Mouse (Mus musculus) cerebellum, adult 11 months (tissue): Measurements from ENCODE around the gene Susd6.
"Not testable (repeated sequence)": the region's sequence is repeated elsewhere in the genome, so short reads cannot be mapped to it uniquely, and the experiment has no call there.

Experiments used
- DNase-seq: peaks from one replicate; pipeline ENCODE4 v3.0.0; 2022

Gene Susd6

DNA sequence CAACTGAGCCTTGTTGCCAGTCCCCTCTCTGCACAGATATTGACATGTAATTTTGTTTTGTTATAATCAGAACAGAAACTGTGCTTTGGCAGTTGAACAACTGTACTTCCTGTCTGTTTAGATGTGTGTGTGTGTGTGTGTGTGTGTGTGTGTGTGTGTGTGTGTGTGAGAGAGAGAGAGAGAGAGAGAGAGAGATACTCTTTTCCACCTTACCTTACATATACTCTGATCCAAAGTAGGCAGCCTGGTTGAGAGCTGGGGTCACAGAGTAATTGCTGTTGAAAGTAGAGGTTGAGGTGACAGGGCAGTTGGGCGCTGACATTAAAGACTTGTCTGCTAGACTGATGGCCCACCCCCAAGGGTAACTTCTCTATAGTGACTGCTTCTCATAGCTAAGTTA is 25.0 kb downstream of the Susd6 start:
- DNase-seq: no peak

DNA sequence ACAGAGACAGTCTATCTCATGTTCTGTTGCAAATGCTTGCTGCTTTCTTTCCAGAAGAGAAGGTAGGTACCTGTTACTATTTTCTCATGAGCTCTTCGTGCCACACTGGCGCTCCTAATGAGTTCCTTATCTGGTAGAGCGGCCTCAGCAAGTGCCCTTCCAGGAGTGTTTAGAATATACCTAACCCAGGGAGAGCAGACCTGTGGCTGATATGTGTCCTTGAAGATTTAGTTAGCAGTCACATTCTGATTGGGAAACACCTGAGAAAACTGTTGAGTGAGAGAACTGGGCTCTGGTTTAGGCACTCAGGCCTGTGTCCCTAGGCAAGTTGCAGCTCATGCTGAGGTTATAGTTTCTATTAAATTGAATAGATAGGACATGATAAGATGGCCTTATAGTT is 25.6 kb downstream of the Susd6 start:
- no peak for DNase-seq

DNA sequence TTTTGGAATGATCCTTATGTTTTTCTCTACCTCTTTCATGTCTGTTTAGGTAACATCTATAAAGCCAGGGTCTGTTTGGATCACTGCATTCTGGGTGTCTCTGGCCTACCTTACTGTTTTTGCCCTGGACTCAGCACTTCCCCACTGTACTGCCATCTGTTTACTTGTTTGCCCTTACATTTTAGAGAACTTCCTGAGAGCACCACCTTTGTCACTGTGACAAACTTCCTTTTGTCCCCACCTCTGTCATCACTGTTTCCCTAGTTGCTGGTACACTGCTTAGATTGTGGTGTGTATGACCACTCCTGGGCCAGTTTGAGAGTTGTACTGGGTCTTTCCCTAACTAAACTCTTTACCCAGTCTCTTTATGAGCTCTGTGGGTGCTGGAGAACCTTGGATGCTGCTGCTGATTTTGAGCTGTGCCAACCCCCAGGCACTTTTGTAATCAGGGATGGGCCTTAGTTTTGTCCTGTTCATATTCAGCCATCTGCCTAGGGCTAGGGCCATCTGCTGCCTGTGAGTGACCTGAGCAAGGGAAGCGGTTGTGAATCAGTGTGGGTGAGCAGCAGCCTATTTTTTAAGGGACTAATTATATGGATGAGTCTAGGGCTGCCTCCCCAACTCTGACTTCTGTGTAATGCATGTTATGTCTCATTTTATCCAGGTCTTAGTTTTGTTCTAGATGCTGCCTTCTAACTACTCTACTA is 26.2 kb downstream of the Susd6 start:
- DNase-seq: peak; percentile 89

DNA sequence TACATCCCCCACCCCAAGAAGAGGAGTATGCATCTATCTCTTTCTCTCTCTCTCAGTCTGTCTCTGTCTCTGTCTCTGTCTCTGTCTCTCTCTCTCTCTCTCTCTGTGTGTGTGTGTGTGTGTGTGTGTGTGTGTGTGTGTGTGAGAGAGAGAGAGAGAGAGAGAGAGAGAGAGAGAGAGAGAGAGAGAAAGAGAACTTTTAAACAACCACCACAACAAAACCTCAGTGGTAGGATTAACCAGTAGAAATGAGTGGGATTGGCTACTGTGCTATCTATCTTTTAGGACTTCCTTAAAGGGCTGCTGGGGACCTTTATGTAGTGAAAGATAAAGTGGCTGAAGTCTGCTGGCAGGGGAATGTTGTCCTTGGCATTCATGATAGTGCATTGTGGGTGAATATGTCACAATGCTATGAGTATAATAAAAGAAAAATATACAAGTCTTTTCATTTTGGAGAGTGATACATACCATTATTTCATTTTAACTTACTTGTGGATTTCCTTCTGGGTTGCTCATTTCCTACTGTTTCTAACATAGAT is 27.5 kb downstream of the Susd6 start:
- no peak for DNase-seq

DNA sequence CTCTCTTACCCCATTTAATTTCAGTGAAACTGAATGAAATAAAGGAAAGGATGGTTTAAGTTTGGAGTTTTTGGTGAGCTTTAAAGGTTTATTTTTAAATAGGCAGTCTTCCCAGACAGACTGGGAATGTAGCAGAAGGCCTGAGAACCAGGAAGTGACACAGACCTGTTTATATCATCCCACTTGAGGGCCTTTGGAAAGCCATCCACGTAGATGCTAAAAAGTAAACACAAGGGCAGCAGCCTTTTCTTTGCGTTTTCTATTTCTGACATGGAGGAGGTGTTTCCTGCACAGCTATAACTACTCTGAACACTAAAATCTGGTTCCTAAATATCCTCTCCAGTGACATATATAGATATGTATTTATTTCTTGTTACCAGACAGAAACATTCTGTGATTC is 28.7 kb downstream of the Susd6 start:
- DNase-seq: not testable (repeated sequence)

DNA sequence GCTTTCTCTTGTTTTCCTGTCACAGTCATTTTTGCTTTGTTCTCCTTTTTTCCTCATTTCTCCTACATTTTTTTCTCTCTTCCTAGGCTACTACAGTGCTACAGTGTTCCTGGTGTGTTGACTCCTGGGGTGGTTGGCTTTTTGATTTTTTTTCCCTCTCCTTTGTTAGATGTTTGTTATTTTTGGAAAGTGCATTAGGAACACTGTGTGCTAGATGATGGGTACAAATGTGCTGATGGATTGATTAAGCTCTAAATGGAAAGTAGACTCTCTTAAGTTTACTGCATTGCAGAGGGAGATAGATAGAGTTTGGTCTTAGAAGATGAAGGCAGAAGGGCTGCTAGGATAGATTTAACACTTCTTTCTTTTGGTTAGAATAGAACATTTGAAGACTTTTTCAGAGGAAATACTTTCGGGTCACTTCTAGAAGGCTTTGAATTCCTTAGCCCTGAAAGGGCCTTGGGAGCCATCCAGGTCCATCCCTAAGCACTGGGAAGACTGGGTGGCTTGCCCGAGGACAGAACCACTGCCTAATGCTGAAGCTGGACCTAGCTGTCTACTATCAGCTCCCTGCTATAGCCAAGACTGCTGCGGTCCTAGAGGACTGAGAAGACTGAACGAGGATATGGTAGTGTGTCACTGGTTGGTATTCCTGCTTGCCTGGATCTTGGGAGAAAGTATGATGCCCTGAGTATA is 31.1 kb downstream of the Susd6 start:
- DNase-seq: no peak

DNA sequence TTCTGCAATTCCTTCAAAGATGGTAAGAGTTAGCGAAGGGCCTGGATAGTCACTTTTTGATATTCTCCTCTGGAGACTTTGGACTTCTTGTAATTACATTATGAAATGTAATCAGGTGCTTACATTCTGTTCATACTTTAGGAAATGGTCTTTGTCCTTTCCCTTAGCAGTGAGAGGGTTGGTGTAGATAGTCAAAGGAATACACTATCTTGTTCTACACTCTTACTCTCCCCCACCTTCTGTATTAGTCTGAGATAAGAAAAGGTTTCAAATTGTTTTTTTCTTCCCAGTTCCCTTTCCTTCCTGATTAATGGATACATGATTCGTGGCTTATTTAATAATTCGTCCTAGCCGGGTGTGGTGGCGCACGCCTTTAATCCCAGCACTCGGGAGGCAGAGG is 32.2 kb downstream of the Susd6 start:
- no peak for DNase-seq

DNA sequence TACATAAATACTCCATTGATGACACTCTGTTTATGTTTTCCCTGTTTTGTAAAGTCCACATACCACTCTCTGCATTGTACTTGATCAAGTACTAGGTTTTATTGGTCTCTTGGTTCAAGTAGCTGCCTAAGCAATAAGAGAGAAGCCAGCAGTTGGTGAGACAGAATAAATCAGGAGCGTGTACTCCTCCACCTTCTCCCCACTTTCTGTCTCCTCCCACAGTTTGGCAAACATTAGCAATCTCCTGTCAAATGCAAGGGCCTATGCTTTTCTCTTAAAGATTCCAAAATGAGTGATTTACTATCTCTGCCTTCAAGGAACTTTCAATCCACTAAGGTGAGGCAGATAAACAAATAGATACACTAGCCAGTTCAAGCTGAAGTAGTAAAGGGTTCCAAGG is 33.9 kb downstream of the Susd6 start:
- DNase-seq: no peak

DNA sequence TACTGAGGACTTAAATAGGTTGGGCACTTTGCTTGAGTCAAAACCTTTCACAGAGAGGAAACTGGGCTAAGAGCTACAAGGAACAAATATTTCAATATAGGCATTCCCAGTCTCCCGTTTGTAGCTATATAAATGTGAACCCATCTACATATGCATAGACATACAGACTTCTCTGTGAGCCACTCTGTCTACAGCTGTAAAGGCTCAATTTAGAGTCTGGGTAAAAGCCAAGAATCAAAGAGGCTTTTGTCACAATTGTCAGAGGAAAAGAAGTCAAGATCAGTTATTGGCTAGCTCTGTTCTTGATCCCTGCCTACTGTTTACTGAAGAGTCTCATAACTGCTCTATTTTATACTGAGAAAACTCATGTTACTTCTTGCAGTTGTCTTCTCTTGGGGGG is 36.1 kb downstream of the Susd6 start:
- DNase-seq: no peak

DNA sequence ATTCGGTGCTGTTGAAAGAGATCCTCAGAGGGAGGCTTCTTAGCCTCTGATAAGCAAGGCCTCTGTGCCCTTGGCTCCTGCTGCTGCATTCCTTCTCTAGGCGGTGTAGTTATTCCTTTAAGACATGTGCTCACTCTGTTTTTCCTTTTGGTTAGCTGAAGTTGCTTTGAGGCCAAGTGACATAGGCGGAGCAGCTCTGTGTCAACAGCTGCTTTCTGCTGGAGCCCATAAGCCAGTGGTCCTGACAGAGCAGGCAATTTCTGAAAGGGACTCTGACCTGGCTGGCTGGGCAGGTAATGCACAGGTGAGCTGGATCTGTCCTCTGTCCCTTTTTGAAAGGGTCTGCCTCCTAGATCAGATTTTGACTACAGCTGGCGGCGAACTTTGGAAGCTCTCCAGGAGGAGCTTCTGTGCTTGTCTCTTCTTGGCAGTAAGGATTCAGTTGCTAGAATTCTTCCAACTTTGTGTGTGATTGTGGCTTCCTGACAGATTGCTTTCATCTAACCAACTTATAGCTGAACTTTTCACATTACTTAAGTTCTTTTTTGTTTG is 37.2 kb downstream of the Susd6 start:
- no peak for DNase-seq

DNA sequence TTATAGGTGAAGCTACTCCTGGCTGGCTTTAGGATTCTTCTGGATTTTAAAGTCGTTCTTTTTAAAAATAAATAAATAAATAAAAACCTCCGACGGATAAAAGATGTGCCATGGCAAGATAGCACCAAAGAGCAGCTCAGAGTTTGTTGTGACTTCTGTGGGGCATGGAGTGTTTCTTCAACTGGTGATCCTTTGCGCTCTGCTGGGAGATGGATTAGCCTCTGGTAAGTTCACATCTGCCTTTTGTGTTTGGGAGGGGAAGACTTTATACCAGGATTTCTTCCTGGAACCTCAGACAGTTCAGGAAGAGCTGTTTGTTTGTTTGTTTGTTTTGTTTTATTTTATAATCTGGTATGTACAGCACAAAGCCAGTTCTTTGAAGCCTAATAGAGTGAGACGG is 37.7 kb downstream of the Susd6 start:
- no peak for DNase-seq

DNA sequence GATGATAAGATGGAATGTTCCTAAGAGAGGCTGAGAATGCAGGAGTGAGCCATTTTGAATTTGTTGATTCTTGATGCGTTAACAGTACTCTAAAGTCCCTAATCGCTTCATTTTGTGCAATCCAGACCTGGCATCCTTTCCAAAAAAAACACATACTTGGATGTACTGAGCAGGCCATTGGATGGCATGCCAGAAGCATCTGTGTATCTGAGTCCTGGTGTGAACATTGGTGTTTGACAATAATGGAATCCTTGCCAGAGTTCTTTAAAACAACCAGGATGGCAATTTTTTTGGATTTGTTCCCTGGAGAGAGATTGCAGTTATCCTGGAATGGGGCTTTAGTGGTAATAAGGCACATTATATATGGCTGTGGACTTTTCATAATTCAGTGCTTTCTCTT is 38.6 kb downstream of the Susd6 start:
- no peak for DNase-seq

DNA sequence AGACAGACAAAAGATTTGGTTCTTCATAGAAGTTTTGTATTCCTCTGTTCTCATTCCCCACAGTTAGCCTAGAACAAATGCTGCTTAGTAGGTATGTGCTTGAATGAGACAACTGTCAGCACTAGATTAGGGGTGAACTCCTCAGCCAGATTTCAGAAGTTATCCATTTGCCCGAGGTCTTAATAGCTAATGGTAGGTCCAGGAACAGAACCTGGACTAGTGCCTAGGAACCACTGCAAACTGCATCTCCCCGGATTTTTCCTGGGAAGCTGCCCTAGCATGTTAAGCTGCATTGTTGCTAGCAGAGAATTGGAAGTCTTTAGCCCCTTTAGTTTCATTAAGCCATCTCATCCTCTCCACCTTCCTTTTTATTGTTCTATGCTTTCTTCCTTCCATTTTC is 39.9 kb downstream of the Susd6 start:
- DNase-seq: no peak

DNA sequence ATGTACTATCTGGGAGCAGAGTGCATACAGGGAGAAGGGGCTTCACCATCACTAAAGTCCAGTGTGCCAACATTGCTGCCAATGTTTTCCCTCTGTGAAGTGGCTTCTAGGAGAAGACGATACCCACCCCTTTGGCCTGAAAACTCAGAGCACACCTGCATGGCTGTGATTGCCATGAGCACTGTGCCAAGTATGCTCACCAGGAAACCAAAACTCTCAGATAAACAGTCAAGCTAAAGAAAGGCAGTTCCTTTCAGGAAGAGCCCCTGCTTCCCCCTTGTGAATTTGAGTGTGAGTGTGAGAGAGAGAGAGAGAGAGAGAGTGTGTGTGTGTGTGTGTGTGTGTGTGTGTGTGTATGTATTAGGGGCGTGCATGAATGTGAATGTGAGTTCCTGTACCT is 40.5 kb downstream of the Susd6 start:
- no peak for DNase-seq

DNA sequence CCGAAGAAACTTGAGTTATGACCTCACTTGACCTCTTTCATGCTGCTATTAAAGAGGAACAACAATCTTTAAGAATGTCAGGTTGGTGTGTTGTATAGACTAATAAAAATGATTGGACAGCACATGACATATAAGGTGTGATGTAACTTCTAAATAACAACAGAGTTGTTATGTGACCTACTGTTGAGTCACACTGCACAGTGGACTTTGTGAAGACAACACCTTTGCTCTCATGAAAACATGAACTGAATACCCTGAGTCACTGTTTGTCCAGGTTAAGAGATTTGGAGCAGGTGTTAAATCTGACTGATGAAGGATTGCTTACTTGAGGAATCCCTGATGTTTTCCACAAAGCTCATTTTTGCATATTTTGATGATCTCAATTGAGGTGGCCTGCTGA is 42.0 kb downstream of the Susd6 start:
- no peak for DNase-seq

DNA sequence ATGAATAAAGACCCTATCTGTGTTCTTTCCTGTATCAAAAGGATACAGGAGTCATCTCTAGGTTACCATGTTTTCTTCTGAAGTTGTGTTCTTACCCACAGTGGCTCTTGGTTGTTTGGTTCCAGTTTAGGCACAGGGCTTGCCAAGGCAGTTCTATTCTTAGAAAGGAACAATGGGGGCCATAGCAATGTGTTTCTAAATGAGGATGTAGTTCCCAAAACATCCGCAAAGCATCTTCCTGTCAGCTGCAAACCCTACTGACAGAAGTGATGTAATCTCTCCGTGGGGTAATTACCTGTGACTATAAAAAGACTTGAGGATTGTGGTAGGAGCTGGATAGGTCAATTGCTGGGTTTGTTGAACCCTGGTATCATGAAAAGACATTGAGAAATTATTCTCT is 43.2 kb downstream of the Susd6 start:
- DNase-seq: no peak

DNA sequence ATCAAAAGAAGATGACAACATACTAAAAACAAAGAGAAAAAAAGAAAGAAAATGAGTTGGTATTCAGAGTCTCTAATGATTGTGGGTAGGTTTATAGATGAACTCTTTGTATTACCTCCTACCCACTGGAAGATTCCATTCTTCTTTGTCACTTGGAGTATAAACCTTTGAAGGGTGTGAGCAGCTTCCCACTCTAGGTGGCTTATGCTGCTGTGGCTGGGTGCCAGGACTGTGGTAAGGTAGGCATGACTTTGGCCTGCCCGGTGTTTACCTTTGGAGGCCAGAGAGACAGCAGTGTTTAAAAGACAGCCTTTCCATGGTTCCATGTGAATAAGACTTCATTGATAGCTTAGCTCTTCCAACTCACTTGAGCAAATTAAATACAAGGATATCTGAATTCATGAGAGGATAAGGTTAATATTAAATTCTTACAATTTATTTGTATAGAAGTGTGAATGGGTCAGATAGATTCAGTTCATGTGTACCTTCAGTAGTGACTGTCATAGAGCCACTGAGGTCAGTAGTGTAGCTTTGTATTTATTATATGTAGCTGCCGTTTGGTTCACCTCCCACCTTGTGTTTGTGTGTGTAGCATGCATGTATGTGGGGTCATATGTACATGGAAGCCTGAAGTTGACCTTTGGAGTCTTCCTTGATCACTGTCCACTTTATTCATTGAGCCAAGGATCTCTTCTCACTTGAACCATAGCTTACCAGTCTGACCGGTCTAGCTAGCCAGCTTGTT is 44.0 kb downstream of the Susd6 start:
- peak; percentile 46 for DNase-seq

DNA sequence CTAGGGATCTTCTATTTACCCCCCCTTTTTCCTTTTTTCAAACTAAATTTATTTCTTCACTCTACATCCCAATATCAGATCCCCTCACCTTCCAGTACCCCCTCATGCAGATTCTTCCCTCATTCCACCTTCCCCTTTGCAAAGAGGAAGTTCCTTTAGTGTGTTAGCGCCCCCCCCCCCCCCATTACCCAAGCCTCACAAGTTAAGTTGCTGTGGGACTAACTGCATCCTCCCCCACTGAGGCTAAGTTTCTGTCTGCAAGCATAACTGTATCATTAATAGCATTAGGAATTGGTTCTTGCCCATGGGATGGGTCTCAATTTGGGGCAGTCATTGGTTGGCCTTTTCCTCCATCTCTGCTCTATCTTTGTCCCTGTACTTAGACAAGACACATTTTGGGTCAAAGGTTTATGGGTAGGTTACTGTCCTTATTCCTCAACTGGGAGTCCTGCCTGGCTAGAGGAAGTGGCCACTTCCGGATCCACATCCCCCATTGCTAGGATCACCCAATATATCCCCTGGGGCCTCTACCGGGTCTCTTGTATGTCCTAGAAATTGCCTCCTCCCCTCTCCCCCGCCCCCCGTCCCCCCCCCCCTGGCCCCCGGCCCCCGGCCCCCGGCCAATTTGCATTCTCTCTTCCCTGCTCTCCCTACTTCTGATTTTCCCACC is 44.7 kb downstream of the Susd6 start:
- DNase-seq: no peak

DNA sequence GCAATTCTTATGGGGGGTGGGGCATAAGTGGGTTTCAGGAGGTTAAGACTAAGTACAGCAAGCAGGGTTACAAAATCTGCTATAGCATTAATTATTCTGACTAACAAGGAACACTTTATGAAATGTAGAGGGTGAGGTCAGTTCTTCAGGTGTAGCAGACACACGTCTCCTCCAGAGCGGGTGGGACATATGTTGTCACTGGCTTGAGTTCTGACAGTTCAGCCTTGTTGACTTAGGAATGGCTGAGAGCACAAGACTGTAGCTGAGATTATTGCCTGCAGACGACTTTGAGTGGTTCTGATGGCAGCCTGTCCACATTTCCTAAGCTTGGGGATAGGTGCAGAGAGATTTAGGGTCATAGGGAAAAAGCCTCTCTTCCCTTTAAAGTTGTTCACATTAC is 47.3 kb downstream of the Susd6 start:
- DNase-seq: no peak

DNA sequence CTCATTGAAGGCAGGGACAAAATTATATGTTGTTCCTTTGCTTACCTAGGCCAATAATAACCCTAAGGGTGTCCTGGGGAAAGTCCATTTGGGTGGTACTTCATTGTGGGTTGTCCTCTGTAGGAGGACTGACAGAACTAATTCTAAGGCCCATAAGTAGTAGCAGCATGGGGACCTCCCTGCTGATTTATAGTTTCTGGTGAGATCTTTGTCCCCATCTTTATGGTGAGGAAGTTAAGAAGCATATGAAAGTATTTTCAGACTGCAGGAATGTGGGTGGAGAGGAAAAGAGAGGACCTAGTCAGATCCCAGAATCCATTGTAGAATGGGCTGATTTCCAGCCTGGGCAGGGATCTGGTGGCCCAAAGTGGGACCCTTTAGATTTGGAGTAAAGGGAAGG is 48.0 kb downstream of the Susd6 start:
- no peak for DNase-seq

DNA sequence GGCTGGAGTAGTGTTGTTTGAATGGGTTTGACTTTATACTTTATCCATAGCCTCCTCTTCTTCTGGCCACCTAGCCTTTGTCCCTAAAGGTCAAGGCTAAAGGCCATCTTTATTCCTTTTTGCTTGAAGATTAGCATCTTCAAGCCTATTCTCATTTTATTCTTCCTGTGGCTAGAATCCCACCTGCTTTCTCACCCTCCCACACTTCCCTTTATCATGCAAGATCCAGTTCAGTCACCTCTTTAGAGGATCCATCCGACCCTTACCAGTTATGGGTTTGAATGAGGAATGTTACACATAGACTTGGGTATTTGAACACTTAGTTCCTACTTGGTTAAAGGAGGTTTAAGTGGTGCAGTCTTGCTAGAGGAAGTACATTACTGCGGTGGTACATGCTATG is 48.5 kb downstream of the Susd6 start:
- no peak for DNase-seq

DNA sequence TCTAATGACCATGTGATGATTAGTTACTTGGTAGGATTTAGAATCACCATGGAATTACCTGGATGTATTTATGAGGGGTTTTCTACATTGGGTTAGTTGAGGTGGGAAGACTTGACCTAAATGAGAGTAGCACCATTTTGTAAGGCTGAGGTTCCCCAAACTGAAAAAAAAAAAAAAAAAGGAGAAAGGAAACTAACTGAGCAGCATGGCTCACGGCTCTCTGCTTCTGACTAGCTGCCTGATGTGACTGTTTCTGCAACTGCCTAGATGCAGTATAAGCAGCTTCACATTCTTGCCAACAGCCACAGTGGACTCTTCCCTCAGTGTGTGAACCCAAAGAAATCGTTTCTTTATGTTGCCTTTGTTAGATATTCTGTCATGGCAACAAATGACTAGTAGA is 49.3 kb downstream of the Susd6 start:
- no peak for DNase-seq

DNA sequence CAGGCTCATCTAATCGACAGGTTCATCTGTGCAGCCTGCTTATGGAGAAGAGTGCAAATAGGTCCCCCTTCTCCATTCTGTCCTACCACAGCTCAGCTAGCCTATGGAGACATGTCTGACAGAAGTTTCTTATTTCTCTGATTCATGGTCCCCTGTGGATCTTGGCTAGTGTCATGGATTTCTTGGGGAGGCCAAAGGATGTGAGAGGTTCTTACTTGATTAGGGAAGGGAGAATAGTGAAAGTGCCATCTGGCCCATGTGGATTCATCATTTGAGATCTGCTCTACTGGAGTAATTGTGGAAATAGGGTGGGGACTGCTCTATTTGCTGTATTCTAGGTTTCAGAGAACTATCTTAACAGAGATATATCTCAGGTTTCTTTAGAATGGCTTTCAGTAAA is 51.3 kb downstream of the Susd6 start:
- DNase-seq: no peak
